ENCODE assay signal across 14 mouse cellular contexts in the genomic region with DNA sequence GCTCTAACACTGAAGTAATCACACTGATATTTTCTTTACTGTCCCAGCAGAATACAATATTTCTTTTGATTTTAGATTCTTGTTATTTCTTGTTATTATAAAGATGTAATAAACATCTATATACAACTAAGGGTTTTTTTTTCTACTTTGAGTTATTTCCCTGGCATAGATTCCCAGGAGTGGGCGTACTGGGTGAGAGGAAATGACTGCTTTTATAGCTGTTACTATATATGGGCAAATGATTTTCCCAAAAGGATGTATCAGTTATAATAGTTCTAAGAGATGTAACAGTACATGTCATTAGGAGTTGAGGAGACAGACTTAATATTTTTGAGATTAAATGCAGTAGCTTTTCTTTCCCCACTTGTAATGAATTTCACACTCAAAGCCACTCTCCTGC.
"Had no signal": no experiment of that assay in that cellular context is flagged by ENCODE, and none has a peak within 500 bp of the region (broad histone marks: within the 10 kb centered on the region; RNA-seq: fewer than 3 reads in every experiment).

No protein-coding gene starts in this region.

- DNase-seq: kidney, adult 18-20 months; kidney, adult 9 months; kidney, postnatal 14 days; kidney, postnatal 4 days; liver, embryonic 13.5 days; lung, postnatal 36 days; right cerebral cortex, postnatal 14 days; spleen, adult 18-20 months; thymus, adult 18-20 months; thymus, postnatal 36 days had no signal

- H3K27ac ChIP-seq: liver, embryonic 13.5 days; stomach, embryonic 15.5 days had no signal

- H3K4me2 ChIP-seq: liver, embryonic 13.5 days; midbrain, embryonic 11.5 days; stomach, embryonic 15.5 days had no signal

- H3K9me3 ChIP-seq: liver, embryonic 13.5 days; stomach, embryonic 15.5 days had no signal

- H3K27me3 ChIP-seq: stomach, embryonic 15.5 days had no signal

- H3K36me3 ChIP-seq: liver, embryonic 13.5 days; stomach, embryonic 15.5 days had no signal

- H3K4me1 ChIP-seq: liver, embryonic 13.5 days; stomach, embryonic 15.5 days had no signal

- ATAC-seq: intestine, embryonic 16.5 days; lung, postnatal 0 days had no signal

- H3K9ac ChIP-seq: liver, embryonic 13.5 days; stomach, embryonic 15.5 days had no signal

- H3K4me3 ChIP-seq: liver, embryonic 13.5 days; stomach, embryonic 15.5 days had no signal
